Mouse (Mus musculus) liver, embryonic 14.5 days (tissue): Measurements from ENCODE around the gene Cebpb. TPM values are rescaled to one million over a fixed set of nuclear protein-coding genes. Genes with fewer than 3 reads are reported as not detected.

Experiments used
- ATAC-seq: fragments of 200-750 bp; cut with Nextera tagmentation; 2 replicates; pipeline ENCODE4 v1.8.0; 2017; ENCODE audit warnings: moderate number of reproducible peaks, mild to moderate bottlenecking, moderate library complexity; ENCODE audit not compliant: insufficient read depth
- DNase-seq, 3 experiments: peaks; one replicate each; pipeline ENCODE4 v3.0.0-alpha.2; 2012 to 2013; ENCODE audit warnings: low read depth in 3 of 3, low spot score in 3 of 3
- H3K27ac ChIP-seq: fragments of 300-500 bp; sonication (generic); 2 replicates; pipeline ENCODE4 v1.5.1; 2014; ENCODE audit warnings: moderate library complexity, mild to moderate bottlenecking, control low read depth, inconsistent platforms
- H3K27me3 ChIP-seq: fragments of 300-500 bp; sonication (generic); 2 replicates; pipeline ENCODE4 v1.6.1; 2014; ENCODE audit warnings: mild to moderate bottlenecking, low read length, moderate library complexity; ENCODE audit not compliant: control insufficient read depth, insufficient read depth
- H3K36me3 ChIP-seq: fragments of 300-500 bp; sonication (generic); replicated peaks from 2 replicates; pipeline ENCODE4 v1.6.1; 2014; ENCODE audit warnings: low read depth; ENCODE audit not compliant: control insufficient read depth, insufficient read depth
- H3K4me1 ChIP-seq, 2 experiments: fragments of 200-500 bp in 1 of 2; fragments of 300-500 bp in 1 of 2; sonication (generic) in 1 of 2; replicated peaks; 2 replicates each; pipeline ENCODE4 v1.6.1; 2012 to 2014; ENCODE audit warnings: antibody characterized with exemption in 1 of 2, inconsistent platforms in 1 of 2, low read length in 1 of 2; ENCODE audit not compliant: control insufficient read depth in 2 of 2, insufficient read depth in 2 of 2
- H3K4me2 ChIP-seq: fragments of 300-500 bp; sonication (generic); 2 replicates; pipeline ENCODE4 v1.6.1; 2014; ENCODE audit warnings: low read depth, mild to moderate bottlenecking, control low read depth, moderate library complexity
- H3K4me3 ChIP-seq, 2 experiments: fragments of 200-500 bp in 1 of 2; fragments of 300-500 bp in 1 of 2; sonication (generic) in 1 of 2; 2 replicates each; pipeline ENCODE4 v1.5.1; 2012 to 2014; ENCODE audit warnings: low read depth in 2 of 2, low read length in 2 of 2, mild to moderate bottlenecking in 2 of 2, control low read depth in 1 of 2, inconsistent platforms in 1 of 2, moderate library complexity in 1 of 2; ENCODE audit not compliant: insufficient read depth in 1 of 2
- H3K9ac ChIP-seq: fragments of 300-500 bp; sonication (generic); replicated peaks from 2 replicates; pipeline ENCODE4 v1.6.1; 2014; ENCODE audit warnings: mild to moderate bottlenecking, control low read depth, moderate library complexity
- H3K9me3 ChIP-seq: fragments of 300-500 bp; sonication (generic); 2 replicates; pipeline ENCODE4 v1.6.1; 2016; ENCODE audit warnings: low read length, mixed read lengths; ENCODE audit not compliant: control insufficient read depth
- CTCF ChIP-seq: IDR thresholded peaks from 2 replicates; pipeline ENCODE4 v1.5.1; 2016; ENCODE audit warnings: antibody characterized with exemption, low read depth, control low read depth
- EP300 ChIP-seq: IDR thresholded peaks from 2 replicates; pipeline ENCODE4 v1.6.1; 2016; ENCODE audit warnings: antibody characterized with exemption, low read depth
- WGBS: fragments of 180-500 bp; shearing (Covaris S2); extraction: QIAGEN DNeasy Blood & Tissue Kit; methylation state at CpG from one replicate; pipeline ENCODE4 v1.1.7; 2014; ENCODE audit not compliant: insufficient replicate concordance; 5-methylcytosine and 5-hydroxymethylcytosine counted together
- polyA plus RNA-seq, 2 experiments: library from polyadenylated mRNA; depleted of rRNA in 1 of 2; stranded (reverse) in 1 of 2; unstranded in 1 of 2; fragments of >200 nt; fragmentation: Nextera tagmentation in 1 of 2; extraction: Ambion mirVana in 1 of 2; gene quantifications; 2 replicates each; pipeline versions ENCODE4 v1.2.1 to v1.2.3; 2012 to 2014

The Cebpb gene
- polyA plus RNA-seq, 2 experiments: 12.8 to 17.2 TPM

- ATAC-seq: no peak
These were observed 42.3 kb upstream of the Cebpb start for GRCm38 (mm10) chr2:167646411-167646810.

GRCm38 (mm10) chr2:167649290-167650032 lies 39.3 kb upstream of the Cebpb start:
- Histone ChIP-seq H3K4me1 (no peaks in the 10 kb centered on the region), H3K27ac (no peak overlapping the region), H3K27me3 (no peaks in the 10 kb centered on the region), H3K9me3 (no peaks in the 10 kb centered on the region), H3K4me3 (no peak overlapping the region), H3K4me2 (no peak overlapping the region), H3K36me3 (no peaks in the 10 kb centered on the region; the same call in 1 of the 2 replicates), H3K9ac (no peak overlapping the region)
- ATAC-seq: no peak
- WGBS: 68% methylated on average over 12 of the region's 12 CpGs
- no peak for DNase-seq
- no peak for TF ChIP-seq EP300
- TF ChIP-seq CTCF: no peak

More at GRCm38 (mm10) chr2:167646411-167646810, 42.3 kb upstream of the Cebpb start:
- Histone ChIP-seq H3K36me3 (no peaks in the 10 kb centered on the region; the same call in 1 of the 2 replicates), H3K9ac (no peak overlapping the region), H3K4me1 (no peaks in the 10 kb centered on the region), H3K27me3 (no peaks in the 10 kb centered on the region), H3K9me3 (no peaks in the 10 kb centered on the region), H3K4me3 (no peak overlapping the region), H3K4me2 (no peak overlapping the region), H3K27ac (no peak overlapping the region)
- WGBS: 80% methylated on average over 4 of the region's 4 CpGs
- TF ChIP-seq CTCF: peak; percentile 18; the same call in 1 of the 2 replicates
- TF ChIP-seq EP300: no peak
- DNase-seq: no peak

GRCm38 (mm10) chr2:167651622-167652021 lies 37.1 kb upstream of the Cebpb start:
- Histone ChIP-seq H3K4me2 (no peak overlapping the region), H3K27me3 (no peaks in the 10 kb centered on the region), H3K4me1 (no peaks in the 10 kb centered on the region), H3K9ac (no peak overlapping the region), H3K36me3 (no peaks in the 10 kb centered on the region), H3K9me3 (no peaks in the 10 kb centered on the region), H3K4me3 (no peak overlapping the region), H3K27ac (no peak overlapping the region)
- no peak for ATAC-seq
- WGBS: 81% methylated on average over 9 of the region's 9 CpGs
- no peak for TF ChIP-seq EP300
- TF ChIP-seq CTCF: no peak
- DNase-seq: no peak

GRCm38 (mm10) chr2:167652694-167653093 lies 36.0 kb upstream of the Cebpb start:
- H3K4me1 ChIP-seq: no peaks in the 10 kb centered on the region
- H3K36me3 ChIP-seq: no peaks in the 10 kb centered on the region
- TF ChIP-seq EP300: no peak
- no peak for TF ChIP-seq CTCF
- no peak overlapping the region for H3K27ac ChIP-seq
- no peak overlapping the region for H3K9ac ChIP-seq
- WGBS: 64% methylated on average over 7 of the region's 7 CpGs
- H3K9me3 ChIP-seq: no peaks in the 10 kb centered on the region
- ATAC-seq (no peak), DNase-seq (no peak)
- H3K4me3 ChIP-seq: no peak overlapping the region
- no peak overlapping the region for H3K4me2 ChIP-seq
- no peaks in the 10 kb centered on the region for H3K27me3 ChIP-seq

- Histone ChIP-seq H3K9ac (no peak overlapping the region), H3K27ac (no peak overlapping the region), H3K36me3 (no peaks in the 10 kb centered on the region), H3K4me1 (peaks cover 0 to 3% of the 10 kb centered on the region in 2 experiments; a peak in 3 of 4 replicates), H3K9me3 (no peaks in the 10 kb centered on the region), H3K27me3 (no peaks in the 10 kb centered on the region), H3K4me3 (no peak overlapping the region), H3K4me2 (no peak overlapping the region)
- ATAC-seq (no peak), DNase-seq (no peak)
- WGBS: 81% methylated on average over 10 of the region's 10 CpGs
- no peak for TF ChIP-seq CTCF
- no peak for TF ChIP-seq EP300
These were observed 33.7 kb upstream of the Cebpb start for GRCm38 (mm10) chr2:167654911-167655600.
